Mouse (Mus musculus) thymus, adult 2 months (tissue): Measurements from ENCODE around the gene Dcun1d4.

Experiments used
- CTCF ChIP-seq: fragments of 200-500 bp; IDR thresholded peaks from 2 replicates; pipeline ENCODE4 v1.5.1; 2012; ENCODE audit warnings: mild to moderate bottlenecking, control low read depth, low read length, moderate library complexity, borderline replicate concordance; ENCODE audit not compliant: control insufficient read depth, poor library complexity, insufficient read depth; ENCODE audit errors: extremely low read depth
- POLR2A ChIP-seq: fragments of 200-500 bp; IDR thresholded peaks from 2 replicates; pipeline ENCODE4 v1.6.1; 2012; ENCODE audit warnings: mild to moderate bottlenecking, low read length, control low read depth, moderate library complexity; ENCODE audit not compliant: control insufficient read depth, poor library complexity, insufficient read depth; ENCODE audit errors: extremely low read depth

- no peak for TF ChIP-seq POLR2A
- no peak for TF ChIP-seq CTCF
These were observed 93.8 kb downstream of the Dcun1d4 start for GRCm38 (mm10) chr5:73574616-73575015.
